Mouse (Mus musculus) CH12.LX (cell line): ENCODE measurements around the gene Tomm40l. TPM values are rescaled to one million over a fixed set of nuclear protein-coding genes. Genes with fewer than 3 reads are reported as not detected.

Experiments used
- DNase-seq: peaks from one replicate; pipeline ENCODE4 v3.0.0-alpha.2; 2013; ENCODE audit errors: extremely low read depth
- H3K27ac ChIP-seq: 2 replicates; pipeline ENCODE4 v1.5.1; 2012; ENCODE audit warnings: low read depth, mild to moderate bottlenecking, control low read depth, moderate library complexity; ENCODE audit not compliant: insufficient read depth
- H3K27me3 ChIP-seq: replicated peaks from 2 replicates; pipeline ENCODE3; 2012; ENCODE audit warnings: inconsistent platforms
- H3K36me3 ChIP-seq, 2 experiments: replicated peaks in 1 of 2; 2 replicates each; pipeline versions ENCODE3 to v1.6.1; 2012; ENCODE audit warnings: inconsistent platforms in 1 of 2, low read length in 1 of 2, mild to moderate bottlenecking in 1 of 2, mixed read lengths in 1 of 2, moderate library complexity in 1 of 2; ENCODE audit not compliant: control insufficient read depth in 1 of 2, insufficient read depth in 1 of 2
- H3K4me1 ChIP-seq, 2 experiments: 2 replicates each; pipeline ENCODE4 v1.6.1; 2012; ENCODE audit warnings: inconsistent platforms in 1 of 2, moderate library complexity in 1 of 2; ENCODE audit not compliant: insufficient read depth in 2 of 2, control insufficient read depth in 1 of 2
- H3K4me2 ChIP-seq: 2 replicates; pipeline ENCODE4 v1.6.1; 2012; ENCODE audit warnings: low read depth, mild to moderate bottlenecking, control low read depth; ENCODE audit not compliant: poor library complexity, insufficient read depth, severe bottlenecking
- H3K4me3 ChIP-seq, 3 experiments: fragments of 150-350 bp in 1 of 3; sonication (generic) in 1 of 3; replicated peaks in 1 of 3; 2 replicates each; pipeline versions ENCODE3 to v1.5.1; 2011 to 2012; ENCODE audit warnings: low read depth in 2 of 3, low read length in 2 of 3, mild to moderate bottlenecking in 2 of 3, moderate library complexity in 2 of 3, control low read depth in 1 of 3, improper control_type of control experiment in 1 of 3, inconsistent platforms in 1 of 3, mixed read lengths in 1 of 3; ENCODE audit not compliant: poor library complexity in 1 of 3
- H3K79me2 ChIP-seq: replicated peaks from 2 replicates; pipeline ENCODE4 v1.6.1; 2012; ENCODE audit warnings: mild to moderate bottlenecking, moderate library complexity; ENCODE audit not compliant: control insufficient read depth, poor library complexity, insufficient read depth, severe bottlenecking; ENCODE audit errors: extremely low read depth
- H3K9ac ChIP-seq: 2 replicates; pipeline ENCODE4 v1.6.1; 2012; ENCODE audit warnings: low read depth, mild to moderate bottlenecking, control low read depth, moderate library complexity; ENCODE audit not compliant: insufficient read depth
- H3K9me3 ChIP-seq: replicated peaks from 2 replicates; pipeline ENCODE3; 2012; ENCODE audit warnings: low read length, inconsistent platforms, mixed read lengths
- BHLHE40 ChIP-seq: IDR thresholded peaks from 2 replicates; pipeline ENCODE4 v1.6.1; 2011; ENCODE audit warnings: mild to moderate bottlenecking, low read depth, low read length, improper control_type of control experiment
- CHD1 ChIP-seq: IDR thresholded peaks from 2 replicates; pipeline ENCODE4 v1.6.1; 2012; ENCODE audit warnings: low read depth, low read length, improper control_type of control experiment, inconsistent platforms
- CHD2 ChIP-seq: IDR thresholded peaks from 2 replicates; pipeline ENCODE4 v1.6.1; 2011; ENCODE audit warnings: low read length, improper control_type of control experiment
- CTCF ChIP-seq, 2 experiments: IDR thresholded peaks in 1 of 2; conservative IDR thresholded peaks in 1 of 2; 2 replicates each; pipeline ENCODE4 v1.5.1; 2011 to 2012; ENCODE audit warnings: low read depth in 2 of 2, low read length in 2 of 2, improper control_type of control experiment in 1 of 2, inconsistent platforms in 1 of 2, mild to moderate bottlenecking in 1 of 2, moderate library complexity in 1 of 2
- E2F4 ChIP-seq: IDR thresholded peaks from 2 replicates; pipeline ENCODE4 v1.6.1; 2011; ENCODE audit warnings: low read depth, low read length, improper control_type of control experiment; ENCODE audit not compliant: insufficient replicate concordance
- ELF1 ChIP-seq: IDR thresholded peaks from 2 replicates; pipeline ENCODE4 v1.6.1; 2014; ENCODE audit warnings: low read depth, mild to moderate bottlenecking, inconsistent platforms, low read length, improper control_type of control experiment
- ETS1 ChIP-seq: conservative IDR thresholded peaks from 2 replicates; pipeline ENCODE4 v1.6.1; 2012; ENCODE audit warnings: low read depth, mild to moderate bottlenecking, inconsistent platforms, low read length, improper control_type of control experiment, moderate library complexity
- GABPA ChIP-seq: IDR thresholded peaks from 2 replicates; pipeline ENCODE4 v1.6.1; 2012; ENCODE audit warnings: low read depth, low read length, improper control_type of control experiment, inconsistent platforms; ENCODE audit not compliant: insufficient replicate concordance
- IRF4 ChIP-seq: IDR thresholded peaks from 2 replicates; pipeline ENCODE4 v1.6.1; 2014; ENCODE audit warnings: low read depth, mild to moderate bottlenecking, inconsistent platforms, low read length, improper control_type of control experiment
- JUN ChIP-seq: IDR thresholded peaks from 2 replicates; pipeline ENCODE4 v1.6.1; 2011; ENCODE audit warnings: low read depth, mild to moderate bottlenecking, low read length, improper control_type of control experiment, moderate library complexity; ENCODE audit not compliant: insufficient read depth
- MAFK ChIP-seq: IDR thresholded peaks from 2 replicates; pipeline ENCODE4 v1.6.1; 2011; ENCODE audit warnings: low read length, improper control_type of control experiment; ENCODE audit not compliant: insufficient replicate concordance
- MXI1 ChIP-seq: IDR thresholded peaks from 2 replicates; pipeline ENCODE4 v1.6.1; 2011; ENCODE audit warnings: mild to moderate bottlenecking, low read depth, low read length, improper control_type of control experiment
- PAX5 ChIP-seq: IDR thresholded peaks from 2 replicates; pipeline ENCODE4 v1.6.1; 2012; ENCODE audit warnings: low read length, inconsistent platforms, mixed read lengths
- RAD21 ChIP-seq: IDR thresholded peaks from 2 replicates; pipeline ENCODE4 v1.6.1; 2011; ENCODE audit warnings: low read depth, mild to moderate bottlenecking, low read length, improper control_type of control experiment, moderate library complexity
- SMC3 ChIP-seq: IDR thresholded peaks from 2 replicates; pipeline ENCODE4 v1.6.1; 2011; ENCODE audit warnings: low read depth, low read length, improper control_type of control experiment
- UBTF ChIP-seq: IDR thresholded peaks from 2 replicates; pipeline ENCODE4 v1.6.1; 2012; ENCODE audit warnings: low read depth, mild to moderate bottlenecking, inconsistent platforms, low read length, improper control_type of control experiment, moderate library complexity
- USF2 ChIP-seq: conservative IDR thresholded peaks from 2 replicates; pipeline ENCODE4 v1.6.1; 2011; ENCODE audit warnings: low read depth, low read length, improper control_type of control experiment
- ZC3H11A ChIP-seq: IDR thresholded peaks from 2 replicates; pipeline ENCODE4 v1.6.1; 2012; ENCODE audit warnings: low read depth, mild to moderate bottlenecking, inconsistent platforms, low read length, improper control_type of control experiment
- ZKSCAN1 ChIP-seq: IDR thresholded peaks from 2 replicates; pipeline ENCODE4 v1.6.1; 2012; ENCODE audit warnings: low read depth, inconsistent platforms, low read length, improper control_type of control experiment, borderline replicate concordance
- ZMIZ1 ChIP-seq: IDR thresholded peaks from 2 replicates; pipeline ENCODE4 v1.6.1; 2012; ENCODE audit warnings: low read depth, mild to moderate bottlenecking, inconsistent platforms, low read length, improper control_type of control experiment
- dilution Hi-C: fragments of 300-500 bp; cut with MboI; formaldehyde crosslinking; loops from 2 replicates; pipeline ENCODE4 v1.14.3; 2020; ENCODE audit warnings: low sequenced_read_pairs; ENCODE audit not compliant: extremely low pct_unique_long_range_greater_than_20kb, extremely low pct_ligation_motif_present
- in situ Hi-C: fragments of 300-500 bp; cut with MboI; formaldehyde crosslinking; loops from 3 replicates; pipeline ENCODE4 v1.14.3; 2019; ENCODE audit warnings: low sequenced_read_pairs, low pct_ligation_motif_present, low pct_unique_long_range_greater_than_20kb, mixed read lengths
- polyA plus RNA-seq: library from polyadenylated mRNA; unstranded; fragments of >175 nt; gene quantifications from 2 replicates; pipeline ENCODE4 v1.2.1, GENCODE M21; 2012; ENCODE audit warnings: low read depth; ENCODE audit not compliant: insufficient read length
- total RNA-seq, 2 experiments: library from RNA; depleted of rRNA; stranded (reverse); fragments of 300-350 nt in 1 of 2; fragments of >200 nt in 1 of 2; gene quantifications; 2 replicates each; pipeline ENCODE4 v1.2.3; 2012 to 2014

Tomm40l gene
- total and polyA plus RNA-seq, 3 experiments = 24.7 to 37.1 (median 36.0) TPM

DNA sequence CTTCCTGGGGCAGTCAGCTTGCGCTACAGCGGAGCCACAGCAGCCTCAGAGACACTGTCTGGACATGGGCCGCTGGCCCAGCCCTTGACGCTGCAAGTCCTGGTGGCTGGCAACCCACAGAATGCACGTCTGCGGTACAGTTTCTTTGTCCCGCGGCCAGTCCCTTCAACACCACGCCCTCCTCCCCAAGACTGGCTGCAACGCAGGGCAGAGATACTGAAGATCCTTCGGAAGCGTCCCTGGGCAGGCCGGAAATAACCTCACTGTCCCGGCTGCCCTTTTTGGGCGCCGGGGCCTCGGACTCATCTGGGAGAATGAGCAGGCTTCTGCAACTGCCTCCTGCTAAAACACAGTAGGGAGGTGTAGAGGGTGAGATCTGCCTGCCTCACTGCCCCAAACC is 36.6 kb upstream of the Tomm40l start:
- no peak overlapping the region for H3K4me2 ChIP-seq
- no peak for DNase-seq
- dilution Hi-C loops = no loop called here
- in situ Hi-C loops = no loop called here
- TF ChIP-seq UBTF (no peak), RAD21 (no peak), ZMIZ1 (no peak), USF2 (no peak), PAX5 (no peak), E2F4 (no peak), CHD2 (no peak), GABPA (no peak), IRF4 (no peak)
- no peaks in the 10 kb centered on the region for H3K79me2 ChIP-seq
- H3K4me3 ChIP-seq = no peak overlapping the region
- peaks cover 49% of the 10 kb centered on the region for H3K27me3 ChIP-seq
- no peaks in the 10 kb centered on the region for H3K36me3 ChIP-seq
- H3K27ac ChIP-seq = no peak overlapping the region
- peaks cover 3% of the 10 kb centered on the region for H3K9me3 ChIP-seq
- no peak overlapping the region for H3K9ac ChIP-seq
- H3K4me1 ChIP-seq = 0 out of 4 replicates have a peak, but pooled peaks cover 0 to 5% of the 10 kb centered on the region in 2 experiments

DNA sequence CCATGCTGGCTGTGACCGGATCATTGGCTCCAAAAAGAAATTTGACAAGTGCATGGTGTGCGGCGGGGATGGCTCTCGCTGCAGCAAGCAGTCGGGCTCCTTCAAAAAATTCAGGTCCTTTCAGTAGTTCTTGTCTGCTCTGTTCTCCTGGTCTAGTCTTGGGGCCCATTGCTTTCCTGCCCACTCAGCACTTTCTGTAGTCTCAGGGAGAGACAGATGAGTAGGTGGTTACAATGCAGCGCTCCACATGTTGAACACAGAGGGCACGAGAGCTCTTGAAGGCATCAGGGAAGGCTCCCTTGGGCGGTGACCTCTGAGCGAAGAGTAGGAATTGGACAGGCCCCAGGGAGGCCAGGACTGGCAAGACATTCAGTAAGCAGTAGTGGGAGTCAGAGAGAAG is 35.5 kb upstream of the Tomm40l start:
- no peak overlapping the region for H3K4me2 ChIP-seq
- TF ChIP-seq MAFK (peak; percentile 80), ZMIZ1 (no peak), BHLHE40 (no peak)
- 0 out of 4 replicates have a peak, but pooled peaks cover 0 to 5% of the 10 kb centered on the region in 2 experiments for H3K4me1 ChIP-seq
- dilution Hi-C loops (no loop called here), in situ Hi-C loops (no loop called here)
- DNase-seq = no peak
- H3K9me3 ChIP-seq = peaks cover 3% of the 10 kb centered on the region
- H3K9ac ChIP-seq = no peak overlapping the region
- peaks cover 55% of the 10 kb centered on the region for H3K27me3 ChIP-seq
- no peak overlapping the region for H3K4me3 ChIP-seq
- no peaks in the 10 kb centered on the region for H3K79me2 ChIP-seq
- no peak overlapping the region for H3K27ac ChIP-seq
- no peaks in the 10 kb centered on the region for H3K36me3 ChIP-seq

DNA sequence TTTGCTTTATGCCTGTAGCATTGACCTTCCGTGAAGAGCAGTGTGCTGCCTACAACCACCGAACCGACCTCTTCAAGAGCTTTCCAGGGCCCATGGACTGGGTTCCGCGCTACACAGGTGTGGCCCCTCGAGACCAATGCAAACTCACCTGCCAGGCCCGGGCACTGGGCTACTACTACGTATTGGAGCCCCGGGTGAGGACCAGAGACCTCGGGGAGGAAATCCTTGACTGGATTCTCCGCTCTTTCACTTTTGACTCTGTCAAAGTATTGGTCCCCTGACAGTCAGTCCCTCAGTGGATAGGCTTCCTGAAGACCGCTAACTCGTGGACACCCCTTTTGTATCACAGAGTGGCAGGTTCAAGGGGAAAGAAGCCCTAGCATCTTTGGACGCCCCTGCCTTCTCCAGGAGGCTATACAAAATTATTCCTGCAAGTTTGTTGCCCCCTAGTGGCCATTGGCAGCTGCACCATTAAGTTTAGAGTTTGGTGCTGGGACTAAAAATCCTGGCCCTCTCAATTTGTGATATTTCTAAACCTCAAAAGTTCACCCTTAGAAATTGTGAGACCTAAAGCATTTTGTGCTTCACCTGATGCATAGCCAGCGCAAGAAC is 34.7 kb upstream of the Tomm40l start:
- Histone ChIP-seq H3K27me3 (peaks cover 52% of the 10 kb centered on the region), H3K9me3 (peaks cover 3% of the 10 kb centered on the region), H3K4me3 (no peak overlapping the region), H3K79me2 (no peaks in the 10 kb centered on the region), H3K4me1 (peaks cover 0 to 6% of the 10 kb centered on the region in 2 experiments; a peak in 1 of 4 replicates), H3K4me2 (peak overlapping the region; percentile 37; the same call in 1 of the 2 replicates), H3K9ac (no peak overlapping the region), H3K27ac (no peak overlapping the region), H3K36me3 (no peaks in the 10 kb centered on the region)
- in situ Hi-C loops = no loop called here
- peak; percentile 65 for DNase-seq
- dilution Hi-C loops = no loop called here
- TF ChIP-seq CHD1 = no peak
- 0 out of 2 replicates have a peak, but pooled peaks have one; percentile 5 for TF ChIP-seq BHLHE40
- TF ChIP-seq GABPA = no peak
- TF ChIP-seq ZKSCAN1 = no peak
- TF ChIP-seq ELF1 = no peak
- TF ChIP-seq MXI1 = no peak
- TF ChIP-seq SMC3 = peak; percentile 81
- no peak for TF ChIP-seq JUN
- peak; percentile 49 for TF ChIP-seq ZC3H11A
- TF ChIP-seq ZMIZ1 = no peak
- TF ChIP-seq MAFK = no peak
- TF ChIP-seq ETS1 = no peak
- TF ChIP-seq RAD21 = peak; percentile 87
- no peak for TF ChIP-seq IRF4
- no peak for TF ChIP-seq PAX5
- peak; percentile 91 for TF ChIP-seq CTCF (conservative IDR thresholded peaks at IDR 0.05 in 1 of 2, IDR thresholded peaks at IDR 0.05 in 1 of 2; ENCODE audit: low read depth in 2 of 2, low read length in 2 of 2)
